Mouse (Mus musculus) liver, embryonic 16.5 days (tissue): ENCODE data around the gene Cabp1. TPM values are rescaled to one million over a fixed set of nuclear protein-coding genes. Genes with fewer than 3 reads are reported as not detected.
"Not testable (repeated sequence)": the region's sequence is repeated elsewhere in the genome, so short reads cannot be mapped to it uniquely, and the experiment has no call there.

Source experiments
- ATAC-seq: fragments of 200-750 bp; cut with Nextera tagmentation; 2 replicates; pipeline ENCODE4 v1.8.0; 2017; ENCODE audit warnings: low read depth, mild to moderate bottlenecking, moderate number of reproducible peaks, moderate library complexity
- H3K27ac ChIP-seq: fragments of 300-500 bp; sonication (generic); 2 replicates; pipeline ENCODE4 v1.5.1; 2014; ENCODE audit warnings: mild to moderate bottlenecking, low read length
- H3K27me3 ChIP-seq: fragments of 300-500 bp; sonication (generic); 2 replicates; pipeline ENCODE4 v1.6.1; 2014; ENCODE audit warnings: low read depth, low read length, mixed read lengths; ENCODE audit not compliant: control insufficient read depth, insufficient read depth
- H3K36me3 ChIP-seq: fragments of 300-500 bp; sonication (generic); 2 replicates; pipeline ENCODE4 v1.6.1; 2014; ENCODE audit warnings: mild to moderate bottlenecking; ENCODE audit not compliant: control insufficient read depth, insufficient read depth
- H3K4me1 ChIP-seq: fragments of 300-500 bp; sonication (generic); 2 replicates; pipeline ENCODE4 v1.6.1; 2014; ENCODE audit warnings: low read depth, low read length, mixed read lengths; ENCODE audit not compliant: control insufficient read depth
- H3K4me2 ChIP-seq: fragments of 300-500 bp; sonication (generic); 2 replicates; pipeline ENCODE4 v1.6.1; 2014; ENCODE audit warnings: low read depth, low read length, mixed read lengths
- H3K4me3 ChIP-seq: fragments of 300-500 bp; sonication (generic); 2 replicates; pipeline ENCODE4 v1.5.1; 2014; ENCODE audit warnings: low read depth, mild to moderate bottlenecking, low read length
- H3K9ac ChIP-seq: fragments of 300-500 bp; sonication (generic); 2 replicates; pipeline ENCODE4 v1.6.1; 2014; ENCODE audit warnings: low read depth, low read length
- H3K9me3 ChIP-seq: fragments of 300-500 bp; sonication (generic); replicated peaks from 2 replicates; pipeline ENCODE4 v1.6.1; 2016; ENCODE audit warnings: low read length; ENCODE audit not compliant: control insufficient read depth
- WGBS: fragments of 180-500 bp; shearing (Covaris S2); extraction: QIAGEN DNeasy Blood & Tissue Kit; methylation state at CpG from one replicate; pipeline ENCODE4 v1.1.7; 2014; ENCODE audit not compliant: insufficient replicate concordance; 5-methylcytosine and 5-hydroxymethylcytosine counted together
- polyA plus RNA-seq: library from polyadenylated mRNA; unstranded; fragments of >200 nt; fragmentation: Nextera tagmentation; extraction: Ambion mirVana; gene quantifications from 2 replicates; pipeline ENCODE4 v1.2.1, GENCODE M21; 2015

The Cabp1 gene
- polyA plus RNA-seq, 1 experiment from 2014 or later: 0.13 TPM

DNA sequence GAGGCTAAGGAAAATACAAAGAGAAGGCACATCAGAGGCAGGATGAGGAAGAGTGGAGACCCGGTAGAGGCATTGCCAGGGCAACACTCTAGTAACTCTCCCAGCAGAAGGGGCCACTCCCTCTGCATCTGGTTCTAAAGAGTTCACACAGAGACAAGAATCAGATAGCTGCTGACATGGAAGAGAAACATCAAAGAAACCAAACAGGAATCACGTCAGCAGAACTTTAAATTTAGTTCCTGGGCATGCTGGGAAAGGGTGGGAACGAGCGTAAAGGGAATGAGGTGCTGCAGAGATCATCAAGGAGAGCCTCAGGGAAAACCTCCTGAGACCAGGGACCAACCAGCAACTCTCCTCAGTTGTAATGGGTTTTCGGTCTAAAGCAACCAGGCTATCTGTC lies 43.2 kb downstream of the Cabp1 start:
- H3K36me3 ChIP-seq: peaks cover 32% of the 10 kb centered on the region
- H3K9ac ChIP-seq: no peak overlapping the region
- H3K27ac ChIP-seq: no peak overlapping the region
- H3K4me2 ChIP-seq: no peak overlapping the region
- H3K4me1 ChIP-seq: peaks cover 27% of the 10 kb centered on the region
- WGBS: 75% methylated on average over 5 of the region's 5 CpGs
- no peaks in the 10 kb centered on the region for H3K9me3 ChIP-seq
- no peak for ATAC-seq
- H3K4me3 ChIP-seq: no peak overlapping the region
- H3K27me3 ChIP-seq: no peaks in the 10 kb centered on the region

DNA sequence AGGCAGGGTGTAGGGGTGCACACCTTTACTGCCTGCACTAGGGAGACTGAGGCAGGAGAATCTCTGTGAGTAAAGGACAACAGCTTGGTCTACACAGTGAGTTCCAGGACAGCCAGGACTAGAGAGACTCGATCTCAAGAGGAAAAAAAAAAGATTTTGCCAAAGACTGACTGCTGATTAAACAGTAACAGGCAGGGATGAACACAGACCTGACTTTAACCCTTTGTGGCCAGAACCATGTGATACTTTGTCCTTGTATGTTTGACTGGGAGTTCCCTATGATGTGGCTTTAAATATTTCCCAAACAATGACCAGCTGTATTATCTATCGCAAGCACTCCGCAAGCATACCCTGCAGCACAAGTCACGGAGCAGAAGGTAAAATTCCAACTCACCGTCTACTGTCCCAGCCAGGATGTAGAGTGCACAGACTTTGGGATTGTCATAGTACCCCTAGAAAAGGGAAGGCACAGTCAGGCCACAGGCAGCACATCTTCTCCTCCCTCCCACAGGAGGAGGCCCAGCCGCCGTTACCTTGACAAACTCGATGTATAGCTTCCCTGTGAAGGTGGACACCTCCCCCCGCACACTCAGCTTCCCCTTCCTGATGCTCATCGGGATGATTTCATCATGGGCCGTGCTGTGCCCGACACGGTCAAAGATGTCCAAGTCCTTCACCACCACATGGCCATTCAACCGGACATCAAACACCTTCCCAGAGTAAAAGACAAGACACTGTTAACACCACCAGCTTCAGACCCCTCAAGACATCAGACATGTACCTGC lies 44.3 kb downstream of the Cabp1 start:
- H3K36me3 ChIP-seq: peaks cover 35% of the 10 kb centered on the region
- H3K27me3 ChIP-seq: no peaks in the 10 kb centered on the region
- no peak overlapping the region for H3K9ac ChIP-seq
- no peak overlapping the region for H3K27ac ChIP-seq
- 75% methylated on average over 14 of the region's 14 CpGs for WGBS
- peak; percentile 31; the same call in 1 of the 2 replicates for ATAC-seq
- H3K4me1 ChIP-seq: peaks cover 16% of the 10 kb centered on the region
- H3K4me3 ChIP-seq: no peak overlapping the region
- no peaks in the 10 kb centered on the region for H3K9me3 ChIP-seq
- no peak overlapping the region for H3K4me2 ChIP-seq

DNA sequence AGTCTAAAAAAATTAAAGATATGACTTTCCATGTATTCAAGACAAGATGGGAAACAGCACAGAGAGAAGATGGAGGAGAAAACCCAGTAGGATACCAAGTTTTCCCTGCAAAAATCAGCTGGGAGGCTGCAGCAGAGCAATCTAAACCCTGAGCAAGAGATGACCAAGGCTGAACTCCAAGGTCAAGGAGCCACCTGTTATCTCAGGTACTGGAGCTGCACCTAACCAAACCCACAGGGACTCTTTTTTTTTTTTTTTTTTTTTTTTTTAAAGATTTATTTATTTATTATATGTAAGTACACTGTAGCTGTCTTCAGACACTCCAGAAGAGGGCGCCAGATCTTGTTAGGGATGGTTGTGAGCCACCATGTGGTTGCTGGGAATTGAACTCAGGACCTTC lies 45.3 kb downstream of the Cabp1 start:
- ATAC-seq, H3K9ac ChIP-seq, H3K27me3 ChIP-seq, H3K27ac ChIP-seq, H3K4me3 ChIP-seq, H3K9me3 ChIP-seq, H3K4me2 ChIP-seq: not testable (repeated sequence)
- peaks cover 35% of the 10 kb centered on the region for H3K36me3 ChIP-seq
- H3K4me1 ChIP-seq: peaks cover 11% of the 10 kb centered on the region
- no CpG with 5 or more reads among the region's 1 CpGs for whole genome bisulfite sequencing

DNA sequence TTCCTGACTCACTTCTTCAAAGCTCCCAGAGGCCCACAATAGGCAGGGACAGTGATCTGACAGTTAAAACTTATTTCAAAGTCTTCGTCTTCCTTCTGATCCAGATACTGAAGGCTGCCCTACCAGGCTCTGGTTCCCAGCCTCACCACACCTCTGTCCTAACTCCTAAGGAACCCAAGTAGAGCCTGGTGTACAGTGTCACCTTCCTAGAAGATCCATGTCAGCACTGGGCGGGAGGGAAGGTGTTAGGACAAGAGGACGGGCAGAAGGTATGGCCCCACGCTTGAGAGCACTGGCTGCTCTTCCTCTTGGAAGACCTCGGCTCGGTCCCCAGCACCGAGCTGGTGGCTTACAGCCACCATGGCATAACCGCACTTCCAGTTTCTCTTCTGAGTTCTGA lies 45.8 kb downstream of the Cabp1 start:
- Histone ChIP-seq H3K9me3 (no peaks in the 10 kb centered on the region), H3K4me2 (no peak overlapping the region), H3K4me1 (peaks cover 9% of the 10 kb centered on the region), H3K9ac (no peak overlapping the region), H3K36me3 (peaks cover 35% of the 10 kb centered on the region), H3K27me3 (no peaks in the 10 kb centered on the region), H3K27ac (no peak overlapping the region), H3K4me3 (no peak overlapping the region)
- 82% methylated on average over 8 of the region's 8 CpGs for WGBS
- ATAC-seq: no peak

DNA sequence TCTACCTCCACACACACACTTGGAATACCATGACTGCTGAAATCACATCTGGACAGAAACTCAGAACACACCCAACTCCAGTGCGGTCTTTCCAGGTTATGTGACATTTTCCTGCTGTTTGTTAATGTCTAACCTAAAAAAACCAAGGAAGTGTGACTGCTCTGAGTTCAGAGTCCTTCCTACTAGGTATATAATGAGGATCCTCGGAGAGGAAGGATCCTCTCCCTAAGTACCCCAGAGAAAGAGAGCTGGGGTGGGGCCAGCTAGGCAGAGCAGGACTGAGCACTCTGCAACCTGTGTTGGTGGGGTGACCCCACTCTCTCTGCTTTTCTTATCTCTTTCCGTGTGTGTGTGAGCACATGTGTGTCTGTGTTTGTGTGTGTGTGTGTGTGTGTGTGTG lies 46.8 kb downstream of the Cabp1 start:
- Histone ChIP-seq H3K27ac (no peak overlapping the region), H3K36me3 (peaks cover 35% of the 10 kb centered on the region), H3K4me1 (no peaks in the 10 kb centered on the region; the same call in 1 of the 2 replicates), H3K4me2 (no peak overlapping the region), H3K4me3 (no peak overlapping the region), H3K9me3 (no peaks in the 10 kb centered on the region), H3K9ac (no peak overlapping the region), H3K27me3 (no peaks in the 10 kb centered on the region)
- no peak for ATAC-seq
- 60% methylated on average over 3 of the region's 3 CpGs for WGBS

DNA sequence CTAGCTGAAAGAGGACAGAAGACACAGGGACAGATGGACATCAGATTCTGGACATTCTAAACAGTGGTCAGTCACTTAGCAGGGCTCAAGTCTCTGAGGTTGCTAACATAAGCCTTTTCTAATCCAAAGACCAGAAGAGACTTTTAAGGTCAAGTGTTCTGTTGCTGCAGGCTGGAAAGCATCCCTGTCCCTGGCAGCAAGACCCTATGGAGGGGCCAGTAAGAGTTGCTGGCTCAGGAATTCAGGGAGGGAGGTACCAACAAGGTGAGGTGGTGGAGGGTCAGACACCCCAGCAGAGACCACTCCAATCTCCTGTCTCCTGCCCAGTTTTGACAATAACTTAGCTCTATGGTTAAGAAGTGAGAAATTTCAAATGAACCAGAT lies 47.4 kb downstream of the Cabp1 start:
- H3K36me3 ChIP-seq: peaks cover 35% of the 10 kb centered on the region
- H3K27ac ChIP-seq: no peak overlapping the region
- ATAC-seq: no peak
- no peaks in the 10 kb centered on the region; the same call in 1 of the 2 replicates for H3K4me1 ChIP-seq
- H3K27me3 ChIP-seq: no peaks in the 10 kb centered on the region
- no peak overlapping the region for H3K4me3 ChIP-seq
- H3K9me3 ChIP-seq: no peaks in the 10 kb centered on the region
- no peak overlapping the region for H3K9ac ChIP-seq
- H3K4me2 ChIP-seq: no peak overlapping the region

DNA sequence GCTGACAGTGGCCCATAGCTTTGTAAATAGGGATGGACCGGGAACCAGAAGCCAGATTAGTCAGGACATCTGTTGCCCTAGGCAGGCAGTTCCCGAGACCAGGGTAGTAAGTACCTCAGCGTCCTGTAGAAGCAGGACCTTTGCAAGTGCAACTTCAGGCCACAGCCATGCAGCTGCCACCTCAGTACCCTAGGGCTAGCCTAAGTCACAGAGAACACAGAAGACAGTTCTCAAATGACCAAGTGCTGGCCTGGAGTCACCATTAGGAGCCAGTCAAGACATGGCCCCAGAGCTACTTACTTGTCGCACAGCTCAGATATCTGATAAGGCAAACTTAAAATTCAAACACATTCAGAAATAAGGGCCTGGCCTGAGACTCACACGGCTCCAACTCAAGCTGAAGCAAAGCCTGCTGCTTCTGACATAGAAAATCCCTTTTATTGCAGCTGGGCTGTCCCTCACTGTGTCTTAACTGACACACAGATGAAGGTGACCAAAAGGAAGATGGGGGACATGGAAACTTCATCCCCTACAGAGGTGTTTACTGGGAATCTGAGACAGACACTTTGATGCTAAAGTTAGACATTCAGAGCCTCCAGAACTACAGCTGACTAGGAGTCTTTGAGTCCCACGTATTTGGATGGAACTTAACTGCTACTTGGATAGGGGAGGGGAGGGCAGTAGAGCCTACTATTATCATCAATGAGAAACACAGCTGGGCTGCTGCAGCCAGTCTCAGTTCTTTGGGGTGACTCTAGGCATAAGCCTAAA lies 48.0 kb downstream of the Cabp1 start:
- WGBS: 65% methylated on average over 6 of the region's 6 CpGs

DNA sequence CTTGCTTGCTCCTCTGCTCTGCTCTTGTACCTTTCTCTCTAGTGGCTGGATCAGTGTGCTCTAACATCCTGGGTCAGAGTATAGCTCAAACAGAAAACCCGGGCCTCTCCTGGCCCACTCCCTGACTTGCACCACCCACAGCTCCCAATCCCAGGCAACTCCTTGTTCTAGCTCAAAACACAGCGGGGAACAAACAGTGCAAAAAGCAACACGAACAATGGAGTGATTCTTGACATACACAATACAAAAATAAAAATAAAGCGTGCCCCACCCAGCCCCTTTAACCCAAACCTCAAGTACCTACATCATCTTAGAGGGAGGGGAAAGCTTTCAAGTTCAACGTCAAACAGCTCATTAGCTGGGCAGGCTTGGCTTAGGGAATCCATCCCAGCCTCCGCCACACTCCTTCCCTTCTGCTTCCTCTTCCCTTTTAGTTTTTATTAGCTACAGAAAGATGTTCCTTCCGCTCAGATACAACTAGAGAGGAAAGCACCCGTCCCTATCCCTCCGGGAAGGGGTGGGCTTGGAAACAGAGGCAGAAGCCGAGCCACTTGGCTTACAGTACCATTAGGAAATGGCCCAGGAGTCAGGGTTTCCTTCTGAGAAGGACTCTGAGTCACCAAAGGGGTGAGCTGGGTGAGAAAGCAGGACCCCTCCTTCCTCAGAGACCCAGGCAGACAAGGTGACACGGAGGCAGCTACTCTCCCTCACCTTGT lies 48.8 kb downstream of the Cabp1 start:
- Histone ChIP-seq H3K4me2 (no peak overlapping the region), H3K4me1 (no peaks in the 10 kb centered on the region), H3K36me3 (peaks cover 31% of the 10 kb centered on the region), H3K9ac (no peak overlapping the region), H3K4me3 (no peak overlapping the region), H3K27me3 (no peaks in the 10 kb centered on the region), H3K27ac (no peak overlapping the region), H3K9me3 (no peaks in the 10 kb centered on the region)
- ATAC-seq: no peak
- WGBS: 74% methylated on average over 11 of the region's 11 CpGs

More for the DNA sequence above, 48.0 kb downstream of the Cabp1 start:
- H3K27ac ChIP-seq: no peak overlapping the region
- no peaks in the 10 kb centered on the region for H3K9me3 ChIP-seq
- H3K4me1 ChIP-seq: no peaks in the 10 kb centered on the region; the same call in 1 of the 2 replicates
- H3K4me3 ChIP-seq: no peak overlapping the region
- no peak overlapping the region for H3K4me2 ChIP-seq
- peaks cover 35% of the 10 kb centered on the region for H3K36me3 ChIP-seq
- ATAC-seq: no peak
- no peaks in the 10 kb centered on the region for H3K27me3 ChIP-seq
- no peak overlapping the region for H3K9ac ChIP-seq

DNA sequence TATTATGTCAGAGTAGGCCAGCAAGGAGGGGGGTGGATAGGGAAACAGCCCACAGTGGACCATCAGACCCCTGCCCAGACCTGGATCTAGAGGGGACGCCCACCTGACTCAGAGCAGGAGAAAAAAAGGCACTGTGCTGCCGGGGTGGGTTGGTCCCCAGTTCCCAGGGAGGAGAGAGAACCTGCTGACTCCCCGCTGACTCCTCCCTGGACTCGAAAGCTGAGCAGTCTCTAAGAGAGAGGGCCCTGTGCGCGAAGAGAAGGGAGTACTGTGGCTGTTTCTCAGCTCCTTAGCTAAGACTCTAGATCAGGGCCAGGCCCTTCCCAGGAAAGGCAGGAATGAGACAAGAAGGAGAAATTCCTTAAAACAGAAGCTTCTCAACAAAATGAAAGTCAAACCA lies 49.7 kb downstream of the Cabp1 start:
- H3K4me1 ChIP-seq: no peaks in the 10 kb centered on the region
- 66% methylated on average over 6 of the region's 6 CpGs for WGBS

More for the DNA sequence above, 49.7 kb downstream of the Cabp1 start:
- Histone ChIP-seq H3K9me3 (no peaks in the 10 kb centered on the region), H3K9ac (no peak overlapping the region), H3K4me2 (no peak overlapping the region), H3K27me3 (no peaks in the 10 kb centered on the region), H3K36me3 (peaks cover 21% of the 10 kb centered on the region), H3K4me3 (no peak overlapping the region), H3K27ac (no peak overlapping the region)
- no peak for ATAC-seq
